Mouse (Mus musculus) neural tube, embryonic 14.5 days (tissue): ENCODE results near the gene Arsa. TPM values are rescaled to one million over a fixed set of nuclear protein-coding genes. Genes with fewer than 3 reads are reported as not detected.

Experiments used
- ATAC-seq: fragments of 200-750 bp; cut with Nextera tagmentation; 2 replicates; pipeline ENCODE4 v1.8.0; 2017; ENCODE audit warnings: low read depth, mild to moderate bottlenecking, moderate TSS enrichment, moderate library complexity
- H3K27ac ChIP-seq: fragments of 300-500 bp; sonication (generic); 2 replicates; pipeline ENCODE4 v1.5.1; 2014; ENCODE audit warnings: low read depth, mild to moderate bottlenecking, control low read depth, low read length, moderate library complexity, mixed read lengths
- H3K27me3 ChIP-seq: fragments of 300-500 bp; sonication (generic); 2 replicates; pipeline ENCODE4 v1.6.1; 2014; ENCODE audit warnings: low read length; ENCODE audit not compliant: control insufficient read depth, insufficient read depth
- H3K36me3 ChIP-seq: fragments of 300-500 bp; sonication (generic); 2 replicates; pipeline ENCODE4 v1.6.1; 2014; ENCODE audit warnings: low read length, mixed read lengths; ENCODE audit not compliant: control insufficient read depth, insufficient read depth
- H3K4me1 ChIP-seq: fragments of 300-500 bp; sonication (generic); 2 replicates; pipeline ENCODE4 v1.6.1; 2014; ENCODE audit warnings: low read length; ENCODE audit not compliant: control insufficient read depth, insufficient read depth
- H3K4me2 ChIP-seq: fragments of 300-500 bp; sonication (generic); 2 replicates; pipeline ENCODE4 v1.6.1; 2014; ENCODE audit warnings: mild to moderate bottlenecking, low read depth, low read length, control low read depth
- H3K4me3 ChIP-seq: fragments of 300-500 bp; sonication (generic); 2 replicates; pipeline ENCODE4 v1.5.1; 2014; ENCODE audit warnings: low read depth, low read length, control low read depth, mixed read lengths
- H3K9ac ChIP-seq: fragments of 300-500 bp; sonication (generic); replicated peaks from 2 replicates; pipeline ENCODE4 v1.6.1; 2014; ENCODE audit warnings: low read depth, mild to moderate bottlenecking, control low read depth, low read length, mixed read lengths
- H3K9me3 ChIP-seq: fragments of 300-500 bp; sonication (generic); 2 replicates; pipeline ENCODE4 v1.6.1; 2016; ENCODE audit warnings: low read length; ENCODE audit not compliant: control insufficient read depth
- WGBS: fragments of 180-500 bp; shearing (Covaris S2); extraction: QIAGEN DNeasy Blood & Tissue Kit; methylation state at CpG from one replicate; pipeline ENCODE4 v1.1.7; 2014; 5-methylcytosine and 5-hydroxymethylcytosine counted together
- polyA plus RNA-seq: library from polyadenylated mRNA; unstranded; fragments of >200 nt; fragmentation: Nextera tagmentation; extraction: Ambion mirVana; gene quantifications from 2 replicates; pipeline ENCODE4 v1.2.1, GENCODE M21; 2014

Arsa gene
- polyA plus RNA-seq, 1 experiment from 2014 or later: 18.9 TPM

DNA sequence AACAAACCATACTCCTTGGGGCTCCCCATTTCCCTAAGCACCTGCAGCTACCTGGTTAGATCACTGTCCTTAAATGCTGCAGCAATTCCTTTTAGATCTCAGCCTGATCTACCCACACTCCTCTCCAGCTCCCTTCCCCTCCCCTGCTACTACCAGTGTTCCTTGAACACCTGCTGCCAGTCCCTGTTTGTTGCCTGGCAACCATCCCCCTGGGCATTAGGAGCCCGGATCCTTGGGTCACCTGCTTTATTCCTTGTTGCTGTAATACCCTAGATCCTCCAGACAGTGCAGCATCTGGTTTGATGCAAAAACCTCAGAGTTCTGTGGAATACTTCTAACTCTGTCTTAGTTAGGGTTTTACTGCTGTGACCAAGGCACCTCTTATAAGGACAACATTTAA lies 12.2 kb downstream of the Arsa start:
- 13% methylated on average over 1 of the region's 1 CpGs for WGBS
- Histone ChIP-seq H3K4me3 (no peak overlapping the region), H3K4me2 (no peak overlapping the region), H3K36me3 (peaks cover 19% of the 10 kb centered on the region; the same call in 1 of the 2 replicates), H3K4me1 (no peaks in the 10 kb centered on the region), H3K9ac (no peak overlapping the region), H3K27ac (no peak overlapping the region), H3K27me3 (no peaks in the 10 kb centered on the region), H3K9me3 (no peaks in the 10 kb centered on the region)
- peak; percentile 55; the same call in 1 of the 2 replicates for ATAC-seq

DNA sequence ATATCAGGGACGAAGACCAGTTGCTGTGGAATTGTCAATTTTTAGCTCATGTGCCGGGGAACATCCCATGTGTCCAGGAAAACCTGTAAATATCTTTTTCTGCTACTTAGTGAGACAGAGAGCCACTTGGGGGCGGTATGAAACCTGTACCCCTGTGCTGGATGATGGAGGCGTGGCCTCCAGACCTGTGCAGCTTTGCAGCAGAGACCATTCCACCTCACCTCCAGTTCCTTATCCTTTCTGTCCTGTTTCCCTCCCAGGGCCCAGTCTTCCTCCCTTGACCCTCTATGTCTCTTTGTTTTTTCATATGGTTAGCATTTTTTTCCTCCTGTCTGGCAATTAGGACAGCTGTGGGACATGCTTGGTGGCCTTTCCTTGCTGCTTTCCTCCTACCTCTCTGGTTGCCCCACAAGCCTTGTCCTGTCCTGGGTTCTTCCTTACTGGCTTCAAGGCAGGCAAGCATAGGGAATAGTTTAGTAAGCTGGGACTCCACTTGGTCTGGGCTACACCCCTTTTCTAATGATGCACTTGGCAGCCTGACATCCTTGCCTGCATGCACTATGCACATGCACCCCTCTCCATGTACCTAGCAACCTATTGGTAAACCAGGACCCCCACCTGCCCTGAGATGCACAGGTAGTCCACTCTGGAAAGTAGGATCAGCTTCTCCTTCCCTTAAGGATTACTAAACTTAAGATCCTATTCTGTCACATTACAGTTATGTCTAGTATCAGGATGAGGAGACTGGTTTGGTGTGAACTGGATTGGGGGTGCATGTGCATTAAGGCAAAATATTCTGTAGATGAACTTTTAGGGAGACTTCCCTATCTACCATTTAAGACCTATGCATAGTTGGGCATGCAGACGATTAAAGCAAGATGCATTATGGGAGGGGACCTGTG lies 13.6 kb downstream of the Arsa start:
- no peak overlapping the region for H3K9ac ChIP-seq
- H3K4me3 ChIP-seq: no peak overlapping the region
- no peak for ATAC-seq
- WGBS: 66% methylated on average over 5 of the region's 5 CpGs
- H3K27me3 ChIP-seq: no peaks in the 10 kb centered on the region
- no peaks in the 10 kb centered on the region for H3K9me3 ChIP-seq
- no peak overlapping the region for H3K4me2 ChIP-seq
- H3K27ac ChIP-seq: no peak overlapping the region
- peaks cover 31% of the 10 kb centered on the region for H3K36me3 ChIP-seq
- no peaks in the 10 kb centered on the region for H3K4me1 ChIP-seq

DNA sequence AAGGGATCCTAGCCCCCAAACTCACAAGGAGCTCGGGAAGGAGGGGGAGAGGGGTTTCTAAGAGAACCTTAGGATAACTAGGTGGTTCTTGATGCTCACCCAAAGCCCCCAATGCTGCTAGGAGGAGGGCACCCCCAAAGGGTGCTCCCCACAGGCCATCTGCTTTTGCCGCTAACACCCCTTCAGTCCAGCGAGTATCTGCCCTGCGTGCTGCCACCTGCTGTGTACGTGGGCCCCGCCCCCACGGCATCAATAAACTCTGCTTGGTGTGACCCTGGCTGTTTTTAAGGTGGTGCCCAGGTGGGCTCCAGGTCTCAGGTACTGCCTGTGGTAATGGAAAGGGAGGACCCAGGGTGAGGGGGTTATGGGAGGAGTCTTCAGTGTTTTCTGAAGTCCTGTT lies 15.0 kb downstream of the Arsa start:
- Histone ChIP-seq H3K9ac (no peak overlapping the region), H3K27ac (no peak overlapping the region), H3K9me3 (no peaks in the 10 kb centered on the region), H3K27me3 (no peaks in the 10 kb centered on the region), H3K4me2 (no peak overlapping the region), H3K36me3 (peaks cover 44% of the 10 kb centered on the region), H3K4me3 (no peak overlapping the region), H3K4me1 (no peaks in the 10 kb centered on the region)
- WGBS: 73% methylated on average over 7 of the region's 7 CpGs
- no peak for ATAC-seq

DNA sequence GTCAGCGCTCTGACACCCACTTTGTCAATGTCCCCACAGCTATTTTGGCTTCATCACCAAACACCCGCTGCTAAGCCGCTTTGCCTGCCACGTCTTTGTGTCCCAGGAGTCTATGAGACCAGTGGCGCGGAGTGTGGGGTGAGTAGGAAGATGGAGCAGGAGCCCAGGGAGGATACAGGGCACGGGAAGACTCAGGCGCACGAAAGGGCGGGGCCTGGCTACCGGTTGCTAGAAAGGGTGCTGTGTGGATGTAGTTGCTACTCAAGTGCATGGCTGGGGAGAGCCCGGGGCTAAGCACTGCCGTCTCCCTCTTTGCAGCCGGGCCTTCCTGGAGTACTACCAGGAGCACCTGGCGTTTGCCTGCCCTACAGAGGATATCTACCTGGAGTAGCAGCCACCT lies 15.9 kb downstream of the Arsa start:
- Histone ChIP-seq H3K27ac (no peak overlapping the region), H3K27me3 (no peaks in the 10 kb centered on the region), H3K9me3 (no peaks in the 10 kb centered on the region), H3K4me3 (no peak overlapping the region), H3K4me2 (no peak overlapping the region), H3K4me1 (no peaks in the 10 kb centered on the region), H3K36me3 (peaks cover 51% of the 10 kb centered on the region), H3K9ac (no peak overlapping the region)
- no peak for ATAC-seq
- 79% methylated on average over 15 of the region's 15 CpGs for WGBS

DNA sequence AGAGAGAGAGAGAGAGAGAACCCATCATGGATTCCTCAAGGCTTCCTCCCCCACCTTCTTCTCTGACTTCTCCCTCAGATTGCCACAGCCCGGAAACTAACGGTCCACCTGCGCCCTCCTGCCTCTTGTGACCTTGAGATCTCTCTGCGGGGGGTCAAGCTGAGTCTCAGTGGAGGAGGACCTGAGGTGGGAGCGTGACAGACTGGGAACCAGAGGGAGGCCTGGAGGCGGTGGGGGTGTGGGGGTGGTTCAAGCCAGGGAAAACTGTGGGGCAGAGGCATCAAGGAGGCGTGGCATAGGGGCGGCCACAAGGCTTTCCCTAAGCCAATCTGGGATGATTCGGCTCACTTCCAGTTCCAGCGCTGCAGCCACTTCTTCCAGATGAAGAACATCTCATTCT lies 16.9 kb downstream of the Arsa start:
- Histone ChIP-seq H3K4me3 (no peak overlapping the region), H3K9me3 (no peaks in the 10 kb centered on the region), H3K36me3 (peaks cover 51% of the 10 kb centered on the region), H3K4me1 (peaks cover 9% of the 10 kb centered on the region), H3K27me3 (no peaks in the 10 kb centered on the region), H3K9ac (no peak overlapping the region), H3K27ac (no peak overlapping the region), H3K4me2 (no peak overlapping the region)
- no peak for ATAC-seq
- 79% methylated on average over 10 of the region's 10 CpGs for WGBS

DNA sequence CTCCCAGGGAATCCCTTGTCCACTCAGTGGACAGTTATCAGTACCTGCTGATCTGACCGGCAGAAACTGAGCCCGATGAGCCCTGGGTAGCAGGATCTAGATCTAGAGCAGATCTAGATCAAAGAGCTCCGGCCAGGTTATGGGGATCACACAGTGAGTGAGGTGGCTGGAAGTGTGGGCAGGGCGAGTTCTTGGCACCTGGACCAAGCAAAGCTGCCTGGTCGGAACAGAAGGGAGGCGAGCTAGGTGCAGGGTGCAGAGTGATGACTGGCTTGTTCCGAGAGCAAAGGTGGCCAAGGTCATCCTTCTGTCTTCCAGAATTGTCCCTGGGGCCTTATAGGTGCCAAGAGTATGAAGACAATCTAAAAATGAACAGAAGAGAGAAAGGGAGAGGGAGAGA lies 17.4 kb downstream of the Arsa start:
- Histone ChIP-seq H3K27me3 (no peaks in the 10 kb centered on the region), H3K4me3 (no peak overlapping the region), H3K9ac (no peak overlapping the region), H3K4me2 (no peak overlapping the region), H3K4me1 (peaks cover 13% of the 10 kb centered on the region), H3K27ac (no peak overlapping the region), H3K36me3 (peaks cover 51% of the 10 kb centered on the region), H3K9me3 (no peaks in the 10 kb centered on the region)
- no peak for ATAC-seq
- WGBS: 91% methylated on average over 7 of the region's 7 CpGs

DNA sequence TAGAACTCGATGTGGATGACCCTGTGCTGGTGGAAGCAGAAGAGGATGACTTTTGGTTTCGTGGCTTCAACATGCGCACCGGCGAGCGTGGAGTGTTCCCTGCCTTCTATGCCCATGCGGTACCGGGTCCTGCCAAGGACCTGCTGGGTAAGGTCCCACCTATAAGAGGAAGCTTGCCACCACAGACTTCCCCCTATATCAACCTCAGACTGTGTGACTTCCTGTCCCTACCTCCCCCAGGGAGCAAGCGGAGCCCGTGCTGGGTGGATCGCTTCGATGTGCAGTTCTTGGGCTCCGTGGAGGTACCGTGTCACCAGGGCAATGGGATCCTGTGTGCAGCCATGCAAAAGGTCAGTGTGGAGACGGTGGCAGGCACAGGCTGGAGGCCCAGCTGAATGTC lies 18.3 kb downstream of the Arsa start:
- Histone ChIP-seq H3K9me3 (no peaks in the 10 kb centered on the region), H3K9ac (no peak overlapping the region), H3K27ac (no peak overlapping the region), H3K4me3 (no peak overlapping the region), H3K27me3 (no peaks in the 10 kb centered on the region), H3K36me3 (peaks cover 51% of the 10 kb centered on the region), H3K4me1 (peaks cover 16% of the 10 kb centered on the region), H3K4me2 (no peak overlapping the region)
- ATAC-seq: no peak
- WGBS: 93% methylated on average over 15 of the region's 15 CpGs

DNA sequence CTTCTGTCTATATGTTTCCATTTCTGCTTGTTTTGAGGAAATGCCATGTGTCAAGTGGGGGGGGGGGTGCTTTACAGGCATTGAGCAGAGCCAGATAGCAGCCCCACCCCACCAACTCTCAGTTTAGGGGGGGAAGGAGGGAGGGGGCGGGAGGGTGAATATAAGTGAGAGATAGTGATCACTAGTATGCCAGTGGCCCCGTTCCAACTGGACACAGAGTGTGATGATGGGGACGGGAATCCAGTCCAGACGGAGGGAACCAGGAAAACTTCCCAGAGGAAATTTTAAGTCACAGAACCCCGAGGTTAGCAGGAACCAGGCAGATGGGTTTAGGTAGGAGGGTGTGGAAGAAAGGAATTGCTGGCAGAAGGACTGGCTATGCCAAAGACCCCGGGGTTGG lies 21.6 kb downstream of the Arsa start:
- ATAC-seq: no peak
- peak overlapping the region; percentile 77 for H3K4me2 ChIP-seq
- H3K27me3 ChIP-seq: peaks cover 4% of the 10 kb centered on the region; the same call in 1 of the 2 replicates
- 82% methylated on average over 6 of the region's 6 CpGs for WGBS
- peak overlapping the region; percentile 71 for H3K4me3 ChIP-seq
- peaks cover 16% of the 10 kb centered on the region for H3K4me1 ChIP-seq
- H3K9me3 ChIP-seq: no peaks in the 10 kb centered on the region
- H3K36me3 ChIP-seq: peaks cover 37% of the 10 kb centered on the region
- no peak overlapping the region for H3K27ac ChIP-seq
- peak overlapping the region; percentile 86; the same call in 1 of the 2 replicates for H3K9ac ChIP-seq

DNA sequence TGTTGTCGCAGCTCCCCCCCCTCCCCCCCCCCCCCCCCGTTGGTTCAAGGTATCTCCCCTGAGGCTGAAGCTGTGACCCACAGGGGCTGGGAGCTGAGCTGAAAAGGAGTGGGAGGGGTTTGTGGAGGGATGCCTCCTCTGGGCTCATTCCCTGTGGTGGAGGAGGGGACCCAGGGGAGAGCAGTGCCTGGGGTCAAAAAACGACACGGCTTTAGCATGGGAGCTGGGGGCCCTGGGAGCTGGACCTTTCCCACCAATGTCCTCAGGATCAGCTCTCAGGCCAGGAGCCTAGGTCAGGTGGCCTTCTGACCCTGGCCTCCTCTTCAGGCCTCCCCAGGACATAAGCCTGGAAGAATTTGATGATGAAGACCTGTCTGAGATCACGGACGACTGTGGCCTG lies 22.4 kb downstream of the Arsa start:
- Histone ChIP-seq H3K27me3 (peaks cover 4% of the 10 kb centered on the region; the same call in 1 of the 2 replicates), H3K27ac (0 out of 2 replicates have a peak overlapping the region, but pooled peaks have one; percentile 4), H3K4me1 (peaks cover 16% of the 10 kb centered on the region), H3K4me3 (peak overlapping the region; percentile 71), H3K36me3 (peaks cover 31% of the 10 kb centered on the region), H3K9ac (peak overlapping the region; percentile 86), H3K9me3 (no peaks in the 10 kb centered on the region), H3K4me2 (peak overlapping the region; percentile 77)
- 16% methylated on average over 5 of the region's 6 CpGs for WGBS
- peak; percentile 39; the same call in 1 of the 2 replicates for ATAC-seq
